Mouse (Mus musculus) brain, embryonic 14.5 days (tissue): ENCODE data around the gene Cab39. TPM values are rescaled to one million over a fixed set of nuclear protein-coding genes. Genes with fewer than 3 reads are reported as not detected.

Source experiments
- DNase-seq: peaks from one replicate; pipeline ENCODE4 v3.0.0-alpha.2; 2011; ENCODE audit warnings: low read depth
- CTCF ChIP-seq: fragments of 200-500 bp; IDR thresholded peaks from 2 replicates; pipeline ENCODE4 v1.5.1; 2012; ENCODE audit warnings: inconsistent platforms, mild to moderate bottlenecking, moderate library complexity, borderline replicate concordance; ENCODE audit not compliant: insufficient read depth, insufficient read length; ENCODE audit errors: extremely low read depth
- POLR2A ChIP-seq: fragments of 200-500 bp; IDR thresholded peaks from 2 replicates; pipeline ENCODE4 v1.6.1; 2012; ENCODE audit warnings: mild to moderate bottlenecking, inconsistent platforms, borderline replicate concordance; ENCODE audit not compliant: poor library complexity, insufficient read depth, insufficient read length, severe bottlenecking; ENCODE audit errors: extremely low read depth
- polyA plus RNA-seq: library from polyadenylated mRNA; depleted of rRNA; stranded (reverse); fragments of >200 nt; gene quantifications from 2 replicates; pipeline ENCODE4 v1.2.3, GENCODE M21; 2012

Cab39 gene
- polyA plus RNA-seq, 1 experiment = 118 TPM

DNA sequence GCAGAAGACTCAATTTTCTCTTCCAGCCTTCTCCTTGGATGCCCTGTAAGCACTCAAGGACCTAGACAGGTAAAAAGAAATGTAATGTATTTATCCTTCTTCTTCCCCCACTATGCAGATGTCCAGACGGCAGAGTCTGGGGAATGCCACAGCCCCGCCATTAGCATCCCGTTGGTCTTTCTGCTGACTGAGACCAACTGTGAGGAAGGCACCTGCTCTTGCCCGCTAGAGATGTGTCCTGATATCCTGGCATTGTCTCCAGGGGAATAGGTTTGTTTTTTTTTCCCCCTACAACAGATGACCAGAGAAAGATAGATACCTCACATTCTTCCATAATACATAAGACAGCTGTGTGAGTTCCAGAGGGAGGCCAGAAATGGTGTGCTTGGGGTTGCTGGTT, 28.9 kb upstream of the Cab39 start:
- TF ChIP-seq POLR2A (no peak), CTCF (no peak)
- DNase-seq = no peak

GRCm38 (mm10) chr1:85766120-85766519, 27.1 kb upstream of the Cab39 start:
- DNase-seq = no peak
- TF ChIP-seq POLR2A = no peak
- TF ChIP-seq CTCF = no peak

DNA sequence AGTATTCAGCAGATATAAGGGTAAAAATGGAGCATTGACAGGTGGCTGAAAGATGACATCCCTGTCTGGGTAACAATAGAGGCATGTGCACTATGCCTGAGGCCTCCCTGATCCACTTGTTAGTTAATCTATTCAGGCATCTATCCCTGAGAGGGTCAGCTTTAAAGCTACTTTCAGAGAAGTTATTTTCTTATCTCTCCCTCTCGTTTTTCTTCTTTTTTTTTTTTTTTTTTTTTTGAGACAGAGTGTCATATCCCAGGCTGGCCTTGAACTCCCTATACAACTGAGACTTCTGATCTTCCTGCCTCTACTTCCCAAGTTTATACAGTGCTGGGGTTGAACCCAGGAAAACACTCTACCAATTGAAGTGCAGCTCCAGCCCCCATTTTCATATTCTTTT, 25.5 kb upstream of the Cab39 start:
- no peak for DNase-seq
- TF ChIP-seq POLR2A = no peak
- TF ChIP-seq CTCF = no peak

DNA sequence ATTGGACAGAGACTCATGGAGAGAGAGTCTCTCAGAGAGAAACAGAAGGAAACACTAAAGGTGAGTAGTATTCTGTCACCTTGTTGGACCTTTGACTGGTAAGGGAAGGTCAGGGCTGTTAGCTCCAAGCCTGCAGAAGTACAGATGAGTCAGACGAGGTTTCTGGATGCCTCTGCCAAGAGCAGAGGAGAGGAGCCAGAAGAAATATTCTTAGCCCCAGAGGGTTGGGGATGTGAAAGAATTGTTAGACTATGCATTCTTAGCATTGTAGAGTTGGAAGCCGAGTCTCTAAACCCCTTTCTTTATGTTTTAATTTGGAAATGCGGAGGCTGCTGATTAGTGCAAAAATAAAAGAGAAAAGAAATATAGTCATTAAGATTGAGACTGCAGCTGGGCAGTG, 21.3 kb upstream of the Cab39 start:
- TF ChIP-seq POLR2A = no peak
- no peak for TF ChIP-seq CTCF
- DNase-seq = no peak

DNA sequence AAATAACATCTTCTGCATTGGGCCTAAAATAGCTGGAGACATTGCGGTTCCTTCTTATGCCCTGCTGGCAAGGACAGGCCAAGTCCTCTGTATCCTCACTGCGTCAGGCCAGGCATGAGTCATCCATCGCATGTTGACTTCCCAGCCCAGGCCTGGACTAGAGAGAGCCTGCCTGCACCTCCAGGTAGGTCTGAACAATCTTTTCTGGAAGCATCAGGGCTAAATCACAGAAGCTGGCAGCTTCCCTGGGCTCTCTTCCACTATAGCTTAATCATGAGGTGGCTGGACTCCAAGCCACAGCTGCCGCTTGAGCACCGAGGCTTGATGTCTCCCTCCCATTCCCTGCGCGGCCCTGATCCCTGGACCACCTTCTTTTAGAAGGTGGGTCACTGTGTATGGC, 18.1 kb upstream of the Cab39 start:
- DNase-seq = peak; percentile 16
- TF ChIP-seq CTCF (no peak), POLR2A (no peak)

DNA sequence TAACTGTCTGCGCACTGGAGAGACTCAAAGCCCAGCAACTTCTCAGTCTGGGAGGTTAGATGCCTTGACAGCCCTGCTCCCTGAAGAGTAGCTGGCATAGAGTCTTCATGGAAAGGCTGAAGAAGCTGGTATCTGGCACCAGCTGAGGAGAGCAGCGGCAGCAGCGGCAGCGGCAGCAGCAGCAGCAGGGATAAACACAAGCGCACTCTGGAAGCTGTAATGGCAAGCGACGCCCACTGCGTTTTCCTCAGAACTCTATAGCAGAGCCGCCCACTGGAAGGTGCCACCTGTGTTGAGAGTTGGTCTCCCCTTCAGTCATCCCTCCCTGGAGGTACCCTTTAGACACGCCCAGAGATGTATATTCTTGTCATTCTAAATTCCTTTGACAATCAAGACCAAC, 17.1 kb upstream of the Cab39 start:
- peak; percentile 4 for DNase-seq
- TF ChIP-seq CTCF (no peak), POLR2A (no peak)

DNA sequence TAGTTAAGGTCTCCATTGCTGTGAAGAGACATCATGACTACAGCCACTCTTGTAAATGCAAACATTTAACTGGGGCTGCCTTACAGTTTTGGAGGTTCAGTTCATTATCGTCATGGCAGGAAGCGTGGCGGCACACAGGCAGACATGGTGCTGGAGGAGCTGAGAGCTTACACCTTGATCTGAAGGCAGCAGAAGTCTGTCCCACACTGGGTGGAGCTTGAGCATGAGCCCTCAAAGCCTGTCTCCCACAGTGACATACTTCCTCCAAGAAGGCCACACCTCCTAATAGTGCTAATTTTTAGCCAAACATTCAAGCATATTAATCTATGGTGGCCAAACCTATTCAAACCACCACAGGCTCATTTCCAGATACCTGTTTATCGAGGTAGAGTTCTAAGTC, 14.8 kb upstream of the Cab39 start, which contains the start of gene A630001G21Rik:
A630001G21Rik (minus strand) TSS at position 208 of the 400 bp plus-strand sequence.
- DNase-seq = no peak
- TF ChIP-seq POLR2A (no peak), CTCF (no peak)

DNA sequence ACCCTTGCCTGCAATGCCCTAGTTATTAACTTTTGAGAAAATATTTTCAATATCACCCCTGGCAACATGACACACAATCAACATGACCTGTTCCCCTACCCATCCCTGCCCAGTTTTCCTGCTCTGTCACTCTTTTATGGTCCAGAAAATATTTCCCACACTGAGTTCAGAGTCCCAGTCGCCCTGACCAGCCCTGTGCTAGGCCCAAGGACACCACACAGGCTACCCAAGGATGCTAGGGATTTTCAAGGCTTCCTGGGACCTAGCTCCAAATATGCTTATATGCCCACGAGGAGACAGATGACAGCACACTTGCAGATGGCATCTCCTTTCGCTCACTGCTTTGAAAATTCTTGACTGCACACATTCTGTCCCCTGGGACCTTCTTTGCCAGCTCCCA, 14.2 kb upstream of the Cab39 start:
- no peak for DNase-seq
- no peak for TF ChIP-seq CTCF
- TF ChIP-seq POLR2A = no peak

- TF ChIP-seq CTCF (no peak), POLR2A (no peak)
- DNase-seq = no peak
Measured at GRCm38 (mm10) chr1:85779428-85780180, 13.6 kb upstream of the Cab39 start.

- no peak for TF ChIP-seq CTCF
- no peak for TF ChIP-seq POLR2A
- DNase-seq = no peak
Measured at GRCm38 (mm10) chr1:85790565-85790964, 2.7 kb upstream of the Cab39 start.

GRCm38 (mm10) chr1:85791476-85791875, 1.8 kb upstream of the Cab39 start:
- DNase-seq = no peak
- TF ChIP-seq POLR2A = no peak
- no peak for TF ChIP-seq CTCF

DNA sequence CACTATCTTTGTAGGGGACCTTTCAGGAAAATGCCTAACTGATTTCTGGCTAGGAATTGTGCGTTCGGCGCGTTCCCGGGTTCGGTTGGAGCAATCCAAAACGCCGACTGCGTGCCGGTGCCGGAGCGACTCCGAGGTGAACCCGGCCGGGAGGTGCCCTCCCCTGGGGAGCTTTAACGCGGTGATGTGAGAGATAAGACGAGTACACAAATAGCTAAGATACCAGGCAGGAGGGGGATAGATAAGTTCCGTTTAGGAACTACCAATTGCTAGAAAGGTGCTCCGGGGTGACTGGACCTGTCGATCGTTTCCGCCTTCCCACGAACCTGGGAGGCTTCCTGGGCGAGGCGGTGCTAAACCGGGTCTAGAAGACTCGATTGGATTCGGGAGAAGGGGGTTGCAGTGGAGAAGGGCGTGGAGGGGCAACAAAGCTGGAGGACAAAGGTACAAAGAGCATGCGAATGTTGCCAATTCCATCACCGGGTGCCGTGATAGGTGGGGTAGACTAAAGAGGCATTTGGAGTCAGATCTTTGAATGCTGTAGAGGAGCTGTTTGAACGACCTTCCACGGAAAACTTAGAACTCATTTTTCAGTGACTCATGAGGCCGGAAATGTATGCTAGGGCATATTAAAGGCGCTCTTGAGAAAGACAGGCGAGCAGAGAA, 998 bp downstream of the Cab39 start:
- peak; percentile 53 for DNase-seq
- no peak for TF ChIP-seq POLR2A
- TF ChIP-seq CTCF = no peak
